ENCODE assay signal across 14 mouse cellular contexts in the genomic region with DNA sequence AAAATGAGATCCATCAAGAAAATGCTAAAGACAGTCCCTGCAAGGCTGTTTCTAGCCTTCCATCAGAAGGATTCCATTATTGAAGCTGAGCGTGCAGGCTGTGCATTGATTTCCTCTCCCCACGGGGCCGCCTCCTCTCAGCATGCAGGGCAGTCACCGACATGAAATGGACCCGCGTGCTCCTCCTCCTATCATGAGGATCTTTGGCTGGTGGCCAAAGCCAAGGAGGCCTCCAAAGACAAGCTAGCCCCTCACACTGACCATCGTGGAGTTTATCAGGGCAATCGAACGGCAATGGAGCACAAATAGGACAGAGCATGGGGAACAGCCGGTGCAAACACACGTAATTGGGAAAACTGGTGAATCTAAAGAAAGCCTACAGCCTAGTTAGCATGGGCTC. TPM values are rescaled to one million over a fixed set of nuclear protein-coding genes. Genes with fewer than 3 reads are reported as not detected.
"Had no signal": no experiment of that assay in that cellular context is flagged by ENCODE, and none has a peak within 500 bp of the region (broad histone marks: within the 10 kb centered on the region; RNA-seq: fewer than 3 reads in every experiment).

No protein-coding gene starts in this region.

- DNase-seq: kidney, adult 2 months; kidney, postnatal 25 days; layer of hippocampus, adult 9-11 months; lung, adult 18-20 months; lung, postnatal 10 days; lung, postnatal 36 days; midbrain, embryonic 14.5 days; right cerebral cortex, postnatal 14 days; right cerebral cortex, postnatal 4 days; thymus, adult 2 months; thymus, postnatal 14 days; thymus, postnatal 4 days had no signal

RNA-seq across cellular contexts. Expression of a gene that starts 53.2 kb away (rescaled TPM):
- total RNA-seq: layer of hippocampus, adult 2 months; layer of hippocampus, postnatal 25 days had no signal
